Mouse (Mus musculus): Measurements from ENCODE around the gene Anapc2. TPM values are rescaled to one million over a fixed set of nuclear protein-coding genes. Genes with fewer than 3 reads are reported as not detected.

Anapc2 gene
- polyA plus RNA-seq, 2 experiments, result 117 to 121 TPM

- no peaks in the 10 kb centered on the region for H3K4me1 ChIP-seq (ENCODE audit: control insufficient read depth, insufficient read depth, low read length)
- ATAC-seq (ENCODE audit: low FRiP score, low read depth) (no peak), DNase-seq (ENCODE audit: low spot score) (no peak)
- H3K9ac ChIP-seq (ENCODE audit: low read depth, low read length, severe bottlenecking), result no peak overlapping the region
- no peak overlapping the region for H3K27ac ChIP-seq (replicated peaks; ENCODE audit: low read depth, low read length)
- peaks cover 37% of the 10 kb centered on the region for H3K27me3 ChIP-seq (ENCODE audit: control insufficient read depth, insufficient read depth, low read length)
- H3K36me3 ChIP-seq (ENCODE audit: control insufficient read depth, insufficient read depth, low read length), result peaks cover 47% of the 10 kb centered on the region
- H3K4me3 ChIP-seq (replicated peaks; ENCODE audit: low read length), result no peak overlapping the region
- no peak overlapping the region for H3K4me2 ChIP-seq (replicated peaks; ENCODE audit: low read depth, low read length, severe bottlenecking)
- TF ChIP-seq POLR2A (IDR thresholded peaks at IDR 0.05; ENCODE audit: borderline replicate concordance, extremely low read depth, insufficient read depth, insufficient read length), result no peak
- 64% methylated on average over 1 of the region's 1 CpGs for WGBS
- no peaks in the 10 kb centered on the region for H3K9me3 ChIP-seq (ENCODE audit: control insufficient read depth, low read length)
Observed at GRCm38 (mm10) chr2:25286314-25286713, 14.0 kb downstream of the Anapc2 start.

- 54% methylated on average over 7 of the region's 7 CpGs for WGBS
- H3K4me1 ChIP-seq (ENCODE audit: control insufficient read depth, insufficient read depth, low read length), result no peaks in the 10 kb centered on the region
- H3K4me3 ChIP-seq (replicated peaks; ENCODE audit: low read length), result no peak overlapping the region
- H3K9me3 ChIP-seq (ENCODE audit: control insufficient read depth, low read length), result no peaks in the 10 kb centered on the region
- no peak overlapping the region for H3K4me2 ChIP-seq (replicated peaks; ENCODE audit: low read depth, low read length, severe bottlenecking)
- DNase-seq (ENCODE audit: low spot score) (peak; percentile 36), ATAC-seq (ENCODE audit: low FRiP score, low read depth) (no peak)
- TF ChIP-seq POLR2A (IDR thresholded peaks at IDR 0.05; ENCODE audit: borderline replicate concordance, extremely low read depth, insufficient read depth, insufficient read length), result no peak
- H3K36me3 ChIP-seq (ENCODE audit: control insufficient read depth, insufficient read depth, low read length), result peaks cover 42% of the 10 kb centered on the region
- no peak overlapping the region for H3K27ac ChIP-seq (replicated peaks; ENCODE audit: low read depth, low read length)
- H3K27me3 ChIP-seq (ENCODE audit: control insufficient read depth, insufficient read depth, low read length), result peaks cover 44% of the 10 kb centered on the region
- H3K9ac ChIP-seq (ENCODE audit: low read depth, low read length, severe bottlenecking), result no peak overlapping the region
Observed at GRCm38 (mm10) chr2:25286837-25287636, 14.8 kb downstream of the Anapc2 start.

GRCm38 (mm10) chr2:25287927-25288649 lies 15.8 kb downstream of the Anapc2 start, which contains the start of gene Tmem210:
TSS of gene Tmem210 (plus strand) at chr2:25288145.
- H3K9ac ChIP-seq (ENCODE audit: low read depth, low read length, severe bottlenecking), result no peak within 1 kb of the TSS
- ATAC-seq (ENCODE audit: low FRiP score, low read depth) (no peak), DNase-seq (ENCODE audit: low spot score) (no peak)
- peaks cover 3% of the 10 kb centered on the region; the same call in 1 of the 2 replicates for H3K4me1 ChIP-seq (ENCODE audit: control insufficient read depth, insufficient read depth, low read length)
- no peaks in the 10 kb centered on the region for H3K9me3 ChIP-seq (ENCODE audit: control insufficient read depth, low read length)
- no peak within 1 kb of the TSS for H3K4me3 ChIP-seq (replicated peaks; ENCODE audit: low read length)
- peaks cover 31% of the 10 kb centered on the region for H3K36me3 ChIP-seq (ENCODE audit: control insufficient read depth, insufficient read depth, low read length)
- H3K27me3 ChIP-seq (ENCODE audit: control insufficient read depth, insufficient read depth, low read length), result peaks cover 55% of the 10 kb centered on the region
- no peak for TF ChIP-seq POLR2A (IDR thresholded peaks at IDR 0.05; ENCODE audit: borderline replicate concordance, extremely low read depth, insufficient read depth, insufficient read length)
- no peak within 1 kb of the TSS for H3K27ac ChIP-seq (replicated peaks; ENCODE audit: low read depth, low read length)
- H3K4me2 ChIP-seq (replicated peaks; ENCODE audit: low read depth, low read length, severe bottlenecking), result no peak within 1 kb of the TSS
- WGBS, result 82% methylated on average over 6 of the region's 6 CpGs

- Histone ChIP-seq H3K9me3 (ENCODE audit: control insufficient read depth, low read length) (no peaks in the 10 kb centered on the region), H3K4me1 (ENCODE audit: control insufficient read depth, insufficient read depth, low read length) (peaks cover 3% of the 10 kb centered on the region; the same call in 1 of the 2 replicates)
Observed at GRCm38 (mm10) chr2:25288734-25289345, 16.6 kb downstream of the Anapc2 start.

GRCm38 (mm10) chr2:25289651-25290050 lies 17.4 kb downstream of the Anapc2 start, which contains the start of gene Lrrc26:
TSS of gene Lrrc26 (plus strand) at chr2:25289915.
- peaks cover 58% of the 10 kb centered on the region for H3K27me3 ChIP-seq (ENCODE audit: control insufficient read depth, insufficient read depth, low read length)
- no peak within 1 kb of the TSS for H3K9ac ChIP-seq (ENCODE audit: low read depth, low read length, severe bottlenecking)
- H3K4me2 ChIP-seq (replicated peaks; ENCODE audit: low read depth, low read length, severe bottlenecking), result peak within 1 kb of the TSS; percentile 28; the same call in 1 of the 2 replicates
- H3K4me3 ChIP-seq (replicated peaks; ENCODE audit: low read length), result peak within 1 kb of the TSS; percentile 18
- WGBS, result 4% methylated on average over 11 of the region's 11 CpGs
- TF ChIP-seq POLR2A (IDR thresholded peaks at IDR 0.05; ENCODE audit: borderline replicate concordance, extremely low read depth, insufficient read depth, insufficient read length), result no peak
- DNase-seq (ENCODE audit: low spot score), result no peak
- ATAC-seq (ENCODE audit: low FRiP score, low read depth), result no peak
- H3K9me3 ChIP-seq (ENCODE audit: control insufficient read depth, low read length), result no peaks in the 10 kb centered on the region
- H3K36me3 ChIP-seq (ENCODE audit: control insufficient read depth, insufficient read depth, low read length), result peaks cover 16% of the 10 kb centered on the region
- H3K4me1 ChIP-seq (ENCODE audit: control insufficient read depth, insufficient read depth, low read length), result peaks cover 3% of the 10 kb centered on the region; the same call in 1 of the 2 replicates
- no peak within 1 kb of the TSS for H3K27ac ChIP-seq (replicated peaks; ENCODE audit: low read depth, low read length)

More at GRCm38 (mm10) chr2:25288734-25289345, 16.6 kb downstream of the Anapc2 start:
- Histone ChIP-seq H3K4me3 (replicated peaks; ENCODE audit: low read length) (no peak overlapping the region), H3K27ac (replicated peaks; ENCODE audit: low read depth, low read length) (no peak overlapping the region), H3K27me3 (ENCODE audit: control insufficient read depth, insufficient read depth, low read length) (peaks cover 58% of the 10 kb centered on the region), H3K36me3 (ENCODE audit: control insufficient read depth, insufficient read depth, low read length) (peaks cover 24% of the 10 kb centered on the region), H3K9ac (ENCODE audit: low read depth, low read length, severe bottlenecking) (no peak overlapping the region), H3K4me2 (replicated peaks; ENCODE audit: low read depth, low read length, severe bottlenecking) (no peak overlapping the region)
- ATAC-seq (ENCODE audit: low FRiP score, low read depth) (no peak), DNase-seq (ENCODE audit: low spot score) (no peak)
- no peak for TF ChIP-seq POLR2A (IDR thresholded peaks at IDR 0.05; ENCODE audit: borderline replicate concordance, extremely low read depth, insufficient read depth, insufficient read length)
- WGBS, result 78% methylated on average over 7 of the region's 7 CpGs

Measured in limb, embryonic 14.5 days (tissue).